Mouse (Mus musculus): ENCODE measurements at regions not wholly inside any gene's neighbourhood (a gene's known extent, or its start where the extent isn't known, plus 50 kb on each side); places are given as distances from the start of the nearest gene placed in this dataset.
"Not testable (repeated sequence)": the region's sequence is repeated elsewhere in the genome, so short reads cannot be mapped to it uniquely, and the experiment has no call there.

- DNase-seq = no peak
Observed at GRCm38 (mm10) chr16:93338806-93339205, 265.1 kb downstream of the Setd4 start.

- no peak for DNase-seq
Observed at GRCm38 (mm10) chr16:93335322-93336111, 268.3 kb downstream of the Setd4 start.

- no peak for DNase-seq
Observed at GRCm38 (mm10) chr16:93333654-93334053, 270.2 kb downstream of the Setd4 start.

- no peak for DNase-seq
Observed at GRCm38 (mm10) chr16:93328680-93329395, 275.0 kb downstream of the Setd4 start.

- DNase-seq = no peak
Observed at GRCm38 (mm10) chr16:93324911-93325310, 279.0 kb downstream of the Setd4 start.

- no peak for DNase-seq
Observed at GRCm38 (mm10) chr16:93323172-93323571, 280.7 kb downstream of the Setd4 start.

GRCm38 (mm10) chr16:93319581-93319980 is 284.3 kb downstream of the Setd4 start:
- no peak for DNase-seq

- no peak for DNase-seq
Observed at GRCm38 (mm10) chr16:93311644-93312043, 292.2 kb downstream of the Setd4 start.

GRCm38 (mm10) chr16:93308666-93309360 is 295.1 kb downstream of the Setd4 start:
- DNase-seq = no peak

GRCm38 (mm10) chr16:93306951-93307350 is 296.9 kb downstream of the Setd4 start:
- no peak for DNase-seq

- not testable (repeated sequence) for DNase-seq
Observed at GRCm38 (mm10) chr16:93306140-93306539, 297.7 kb downstream of the Setd4 start.

GRCm38 (mm10) chr16:93294430-93294829 is 309.4 kb downstream of the Setd4 start:
- no peak for DNase-seq

- DNase-seq = peak; percentile 80
Observed at GRCm38 (mm10) chr16:93292965-93293653, 310.8 kb downstream of the Setd4 start.

- DNase-seq = no peak
Observed at GRCm38 (mm10) chr16:93292181-93292834, 311.6 kb downstream of the Setd4 start.

- DNase-seq = no peak
Observed at GRCm38 (mm10) chr16:93288036-93288435, 315.8 kb downstream of the Setd4 start.

- no peak for DNase-seq
Observed at GRCm38 (mm10) chr16:93287520-93287919, 316.3 kb downstream of the Setd4 start.

- no peak for DNase-seq
Observed at GRCm38 (mm10) chr16:93286816-93287215, 317.0 kb downstream of the Setd4 start.

GRCm38 (mm10) chr16:93285191-93285590 is 318.7 kb downstream of the Setd4 start:
- no peak for DNase-seq

- DNase-seq = no peak
Observed at GRCm38 (mm10) chr16:93281715-93282114, 322.1 kb downstream of the Setd4 start.

GRCm38 (mm10) chr16:93272636-93273035 is 331.2 kb downstream of the Setd4 start:
- DNase-seq = no peak

GRCm38 (mm10) chr16:93272146-93272545 is 331.7 kb downstream of the Setd4 start:
- DNase-seq = no peak

GRCm38 (mm10) chr16:93264061-93264585 is 339.7 kb downstream of the Setd4 start:
- DNase-seq = no peak

Measured in heart, postnatal 4 days (tissue).